Mouse (Mus musculus): ENCODE data around the gene Ttll11.

The Ttll11 gene

GRCm38 (mm10) chr2:35972259-35973001 is 7.3 kb downstream of the Ttll11 start:
- no peak for DNase-seq (ENCODE audit: low read depth, low spot score)

- no peak for DNase-seq (ENCODE audit: low read depth, low spot score)
Observed at GRCm38 (mm10) chr2:35965883-35966513, 13.7 kb downstream of the Ttll11 start.

DNA sequence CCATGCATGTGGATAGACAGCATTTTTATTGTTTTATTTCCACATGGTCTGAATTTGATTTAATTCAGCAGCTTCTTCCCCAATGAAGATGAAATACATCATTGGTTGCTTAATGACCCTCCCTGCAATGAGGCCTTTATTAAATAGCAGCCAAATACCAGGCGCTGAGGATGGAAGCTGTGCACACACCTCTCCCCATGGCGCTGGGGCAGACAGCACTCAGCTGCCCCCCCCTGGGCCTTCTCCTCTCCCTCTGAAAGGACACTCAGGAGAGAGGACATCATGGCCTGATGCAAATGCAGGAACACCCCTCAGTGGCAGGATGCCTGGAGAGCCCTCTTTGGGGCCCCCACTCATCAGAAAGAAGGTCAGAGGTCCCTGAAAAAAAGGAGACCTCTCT is 16.4 kb downstream of the Ttll11 start:
- no peak for DNase-seq (ENCODE audit: low read depth, low spot score)

DNA sequence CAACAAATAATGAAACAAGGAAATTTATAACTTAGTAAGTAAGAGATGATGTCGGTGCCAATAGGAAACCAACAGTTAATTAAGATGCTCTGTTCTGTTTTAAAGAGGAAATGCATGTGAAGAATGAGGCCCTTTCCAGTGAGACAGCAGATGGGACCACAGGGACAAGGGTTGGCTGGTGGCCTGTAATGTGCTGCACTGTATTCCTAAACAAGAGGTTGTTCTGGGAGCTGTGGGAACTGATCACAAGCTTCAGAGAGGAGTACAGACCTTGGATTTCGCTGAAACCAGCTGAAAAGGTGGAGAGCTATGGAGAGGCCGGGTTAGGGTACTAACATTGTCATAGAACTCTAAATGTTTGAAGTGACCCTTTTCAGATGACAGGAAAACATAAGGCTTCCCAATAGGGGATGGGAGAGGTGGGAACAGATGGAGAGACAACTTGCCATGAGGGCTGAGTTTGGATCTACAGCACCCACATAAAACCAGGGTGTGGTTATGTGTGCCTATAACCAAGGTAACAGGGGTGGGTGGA is 18.1 kb downstream of the Ttll11 start:
- no peak for DNase-seq (ENCODE audit: low read depth, low spot score)

- no peak for DNase-seq (ENCODE audit: low read depth, low spot score)
Observed at GRCm38 (mm10) chr2:35957471-35958140, 22.1 kb downstream of the Ttll11 start.

- DNase-seq (ENCODE audit: low read depth, low spot score), result no peak
Observed at GRCm38 (mm10) chr2:35955211-35955610, 24.5 kb downstream of the Ttll11 start.

GRCm38 (mm10) chr2:35952187-35952958 is 27.3 kb downstream of the Ttll11 start:
- no peak for DNase-seq (ENCODE audit: low read depth, low spot score)

- DNase-seq (ENCODE audit: low read depth, low spot score), result no peak
Observed at GRCm38 (mm10) chr2:35944896-35945295, 34.8 kb downstream of the Ttll11 start.

GRCm38 (mm10) chr2:35942960-35943359 is 36.8 kb downstream of the Ttll11 start:
- no peak for DNase-seq (ENCODE audit: low read depth, low spot score)

GRCm38 (mm10) chr2:35935045-35935444 is 44.7 kb downstream of the Ttll11 start:
- no peak for DNase-seq (ENCODE audit: low read depth, low spot score)

DNA sequence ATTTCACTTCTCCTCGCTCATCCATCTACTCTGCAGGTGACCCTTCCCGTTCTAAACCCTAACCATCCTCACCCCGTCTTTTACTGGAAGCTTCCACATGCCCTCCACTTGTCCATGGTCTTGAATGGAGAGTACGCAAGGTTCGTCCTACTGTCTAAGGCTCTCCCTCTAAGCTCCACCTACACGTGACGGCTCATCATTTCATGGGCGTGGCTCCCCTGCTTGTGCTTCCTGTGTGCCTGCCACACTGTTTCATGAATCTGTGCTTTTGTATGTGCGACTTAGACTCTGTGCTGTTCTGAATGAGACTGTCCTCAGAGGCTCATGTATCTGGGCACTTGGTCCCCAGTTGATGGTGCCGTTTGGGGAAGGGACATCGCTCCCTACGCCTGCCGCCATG is 46.6 kb downstream of the Ttll11 start:
- no peak for DNase-seq (ENCODE audit: low read depth, low spot score)

- DNase-seq (ENCODE audit: low read depth, low spot score), result peak; percentile 8
Observed at GRCm38 (mm10) chr2:35931619-35932018, 48.1 kb downstream of the Ttll11 start.

DNA sequence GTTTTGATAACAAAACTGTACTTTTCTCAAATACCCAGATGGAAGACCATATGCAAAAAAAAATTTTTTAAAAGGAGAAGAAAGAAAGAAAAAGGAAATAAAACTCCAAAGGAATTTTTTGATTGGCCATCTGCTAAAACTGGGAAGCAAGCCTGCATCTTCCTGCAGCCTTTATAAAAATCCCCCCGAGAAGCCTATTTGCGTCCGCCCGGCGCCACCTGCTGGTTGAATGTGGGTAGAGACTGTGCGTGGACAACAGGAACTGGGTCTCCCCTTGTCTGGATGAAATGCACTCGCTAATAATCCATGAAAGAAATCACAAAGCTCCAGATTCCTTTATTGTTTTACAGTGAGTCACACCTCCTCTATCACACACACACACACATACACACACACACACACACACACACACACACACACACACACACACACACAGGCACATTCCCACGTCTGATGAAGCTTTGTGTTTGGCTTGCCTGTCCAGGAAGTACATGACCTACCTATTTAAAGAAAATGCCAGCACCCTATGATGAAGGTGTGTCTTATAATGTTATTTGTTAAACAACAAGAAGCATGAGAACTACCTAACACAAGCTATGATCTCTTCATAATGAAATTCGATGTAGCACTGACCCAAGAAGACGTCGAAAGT is 49.1 kb downstream of the Ttll11 start:
- DNase-seq (ENCODE audit: low read depth, low spot score), result peak; percentile 17

DNA sequence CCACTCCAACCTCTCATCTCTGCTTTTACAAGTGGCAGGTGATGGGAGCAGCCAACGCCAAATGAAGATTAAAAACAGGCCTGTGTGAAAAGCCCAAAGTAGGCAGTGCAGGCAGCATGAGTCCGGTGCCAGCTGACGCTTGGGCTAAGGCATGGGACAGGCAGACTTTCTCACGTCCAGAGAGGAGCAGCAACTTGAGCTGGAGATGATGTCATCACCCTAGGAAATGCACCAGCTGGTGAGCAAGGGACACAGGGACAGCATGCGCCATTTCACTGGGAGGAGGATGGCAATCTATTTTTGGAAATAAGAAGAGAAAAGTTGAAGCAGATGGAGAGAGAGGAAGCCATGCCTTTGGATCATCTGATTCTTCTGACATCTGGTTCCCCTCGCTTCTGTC is 51.6 kb downstream of the Ttll11 start:
- no peak for DNase-seq (ENCODE audit: low read depth, low spot score)

DNA sequence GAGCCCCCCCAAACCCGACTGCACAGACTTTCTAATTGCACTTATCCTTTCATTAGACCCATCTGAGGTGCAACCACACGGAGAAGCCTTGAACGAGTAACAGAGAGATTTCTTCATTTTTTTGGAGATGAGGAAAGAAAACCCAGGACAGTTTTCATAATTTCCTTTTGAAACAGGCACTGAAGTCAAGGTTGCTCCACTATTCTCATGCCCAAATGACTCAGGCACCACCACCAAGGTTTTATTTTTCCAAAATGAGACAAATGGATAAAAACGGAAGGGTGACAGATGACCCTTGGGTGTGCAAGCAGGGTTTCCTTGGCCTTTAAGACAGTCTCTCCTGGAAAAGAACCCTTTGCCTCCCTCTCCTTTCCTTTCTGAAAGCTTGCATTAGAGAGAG is 54.8 kb downstream of the Ttll11 start:
- DNase-seq (ENCODE audit: low read depth, low spot score), result no peak

GRCm38 (mm10) chr2:35922956-35923355 is 56.8 kb downstream of the Ttll11 start:
- no peak for DNase-seq (ENCODE audit: low read depth, low spot score)

DNA sequence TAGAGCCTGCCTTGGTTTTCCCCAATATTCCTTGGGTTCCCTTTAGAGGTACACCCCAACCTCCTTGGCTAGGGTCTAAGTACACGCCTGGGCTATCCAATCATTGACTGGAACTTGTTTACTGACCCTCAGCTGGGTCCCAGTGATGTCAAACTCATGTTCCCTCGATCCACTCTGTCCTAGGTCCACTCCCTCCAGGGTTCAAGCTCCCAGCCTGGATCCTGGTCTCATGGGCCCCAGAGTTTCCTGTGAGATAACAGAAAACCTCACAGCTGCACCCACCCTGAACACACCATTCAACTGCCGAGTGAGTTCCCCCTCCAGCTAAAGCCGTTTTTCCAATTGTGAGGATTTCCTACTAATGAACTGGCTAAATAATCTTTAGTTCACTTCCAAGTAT is 67.6 kb downstream of the Ttll11 start:
- DNase-seq (ENCODE audit: low read depth, low spot score), result no peak

- DNase-seq (ENCODE audit: low read depth, low spot score), result no peak
Observed at GRCm38 (mm10) chr2:35911675-35912074, 68.0 kb downstream of the Ttll11 start.

DNA sequence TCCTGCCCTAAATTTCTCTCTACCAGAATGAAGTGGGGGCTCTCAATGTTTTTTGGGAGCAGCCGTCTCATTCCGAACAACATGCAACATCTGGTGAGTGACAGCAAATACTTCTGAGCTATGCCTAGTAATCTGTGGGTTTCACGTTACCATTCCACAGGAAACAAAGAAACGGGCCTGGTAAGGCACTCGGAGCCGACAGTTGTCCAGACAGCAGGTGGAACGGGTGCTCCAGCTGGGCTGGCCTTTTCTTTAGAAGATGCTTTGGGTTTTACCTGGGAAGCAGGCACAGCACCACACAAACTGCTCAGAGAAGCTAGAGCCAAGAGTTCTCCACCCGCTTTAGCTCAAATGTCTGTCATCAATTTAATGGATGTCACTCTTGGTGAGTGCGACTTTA is 69.0 kb downstream of the Ttll11 start:
- DNase-seq (ENCODE audit: low read depth, low spot score), result no peak

DNA sequence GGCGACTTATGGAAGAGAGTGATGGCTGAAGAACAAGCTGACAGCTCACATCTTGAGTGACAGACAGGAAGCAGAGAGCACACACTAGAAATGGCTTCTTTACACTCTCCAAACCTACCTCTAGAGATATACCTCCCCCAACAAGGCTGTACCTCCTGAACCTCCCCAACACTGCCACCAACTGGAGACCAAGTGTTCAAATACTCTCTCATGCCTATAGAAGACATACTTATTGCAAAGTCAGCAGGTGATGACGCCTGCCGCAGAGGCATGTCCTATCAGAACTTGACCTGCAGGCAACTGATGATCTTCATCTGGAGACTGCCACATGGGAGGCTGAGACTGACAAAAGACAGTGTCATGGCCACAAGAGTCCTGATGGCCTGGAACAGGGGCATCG is 70.4 kb downstream of the Ttll11 start:
- DNase-seq (ENCODE audit: low read depth, low spot score), result no peak

- no peak for DNase-seq (ENCODE audit: low read depth, low spot score)
Observed at GRCm38 (mm10) chr2:35907578-35907977, 72.1 kb downstream of the Ttll11 start.

Data from CD4-positive helper T cell, adult 2 months (primary cell).